Mouse (Mus musculus): Measurements from ENCODE around the gene 4930404N11Rik. TPM values are rescaled to one million over a fixed set of nuclear protein-coding genes. Genes with fewer than 3 reads are reported as not detected.
A peak's percentile ranks its signal among the peaks of the same experiment; 100 is the strongest.

4930404N11Rik gene
- total and polyA plus RNA-seq, 3 experiments: 1.2 to 12.4 (median 3.6) TPM

DNA sequence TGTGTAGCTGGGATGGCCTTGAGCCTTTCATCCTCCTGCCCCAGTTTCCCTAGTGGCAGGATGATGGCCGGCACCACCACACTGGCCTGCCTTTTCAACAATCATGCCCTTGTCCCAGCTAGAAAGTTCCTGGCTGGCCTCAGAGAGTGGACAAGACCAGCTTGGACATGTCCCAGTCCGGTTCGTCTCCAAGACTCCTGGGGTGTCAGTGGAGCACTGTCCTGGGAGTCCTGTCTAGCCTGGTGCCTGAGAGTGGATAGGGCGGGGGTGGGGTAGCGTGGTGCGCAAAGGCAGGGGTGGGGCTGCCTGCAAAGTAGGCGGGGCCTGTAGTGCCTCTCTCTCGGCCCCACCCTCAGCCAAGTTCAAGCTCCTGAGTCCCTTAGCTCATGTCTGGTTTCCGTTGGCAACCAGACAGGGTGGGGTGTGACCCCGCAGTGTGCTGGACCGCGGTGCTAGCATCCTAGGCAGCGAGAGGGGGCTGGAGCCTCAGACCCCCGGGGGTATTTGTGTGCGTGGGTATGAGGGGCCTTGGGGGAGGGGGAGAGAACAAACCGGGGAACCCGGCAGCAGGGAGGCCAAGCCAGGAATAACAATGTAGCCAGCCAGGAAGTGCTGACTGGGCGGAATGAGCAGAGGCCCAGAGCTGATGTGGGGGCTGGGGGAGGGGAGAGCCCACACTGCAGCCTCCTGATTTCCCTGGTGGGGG lies 36.1 kb upstream of the 4930404N11Rik start:
- peak; percentile 75 for DNase-seq

GRCm38 (mm10) chr10:81401205-81401520 lies 35.5 kb upstream of the 4930404N11Rik start:
- no peak for DNase-seq

GRCm38 (mm10) chr10:81400371-81401204 lies 35.0 kb upstream of the 4930404N11Rik start:
- DNase-seq: no peak

DNA sequence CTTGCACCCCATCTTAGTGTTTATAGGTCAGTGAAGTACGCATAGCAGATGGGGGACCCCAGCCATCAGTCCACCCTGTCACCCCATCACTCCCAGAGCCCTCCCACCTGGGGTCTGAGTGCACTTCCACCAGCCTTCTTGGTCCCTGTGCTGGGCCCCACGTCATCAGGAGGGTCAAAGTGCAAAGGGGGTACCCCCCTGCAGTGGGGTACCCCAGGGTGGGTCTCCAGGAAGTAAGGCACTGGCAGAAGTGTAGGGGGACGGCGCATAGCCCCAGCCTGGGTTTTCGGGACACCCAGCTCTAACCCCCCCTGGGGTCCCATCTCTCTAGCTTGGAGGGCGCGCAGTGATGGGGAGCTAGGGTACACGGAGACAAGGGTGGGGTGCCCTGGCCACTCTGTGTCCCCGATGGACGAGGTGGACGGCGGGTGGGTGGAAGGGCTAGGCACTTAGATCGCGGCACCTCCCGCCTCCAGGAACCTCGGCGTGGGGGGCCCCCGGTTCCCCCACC lies 34.2 kb upstream of the 4930404N11Rik start:
- no peak for DNase-seq

DNA sequence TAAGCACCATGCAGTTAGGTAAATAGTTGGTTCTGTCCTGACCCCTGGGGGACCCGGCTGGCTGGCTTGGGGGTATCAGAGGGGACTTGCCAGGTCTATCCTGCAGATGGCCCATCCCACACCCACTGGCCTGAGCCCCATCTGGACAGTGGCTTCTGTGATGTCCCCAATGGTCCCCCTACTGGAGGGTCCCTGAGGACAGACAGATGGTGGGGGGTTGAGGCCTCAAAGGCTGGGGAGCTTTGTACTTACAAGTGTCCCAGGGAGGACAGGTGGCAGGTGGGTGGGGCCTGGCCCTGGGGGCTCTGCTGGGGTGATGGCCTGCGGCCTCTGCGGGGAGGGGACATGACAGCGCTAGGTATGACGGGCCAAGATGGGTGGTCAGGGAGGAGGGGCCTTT lies 33.7 kb upstream of the 4930404N11Rik start:
- DNase-seq: no peak

DNA sequence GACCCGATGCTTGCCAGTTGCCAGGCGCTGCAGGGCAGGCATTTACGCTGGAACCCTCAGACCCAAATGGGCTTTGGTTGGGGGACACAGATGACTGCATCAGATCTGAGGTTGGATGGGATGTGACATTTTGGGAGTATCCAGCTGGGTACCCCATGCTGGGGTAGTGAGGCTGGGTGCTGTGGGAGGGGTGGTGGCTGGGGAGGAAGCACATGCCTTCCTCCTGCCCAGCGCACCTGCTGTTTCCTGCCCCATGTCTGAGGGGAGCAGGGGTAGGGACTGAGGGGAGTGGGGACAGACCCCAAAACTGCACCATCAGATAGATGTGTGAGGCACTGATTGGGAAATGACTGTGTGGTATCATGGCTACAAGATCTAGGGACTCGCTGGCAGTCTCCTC lies 31.1 kb upstream of the 4930404N11Rik start:
- no peak for DNase-seq

DNA sequence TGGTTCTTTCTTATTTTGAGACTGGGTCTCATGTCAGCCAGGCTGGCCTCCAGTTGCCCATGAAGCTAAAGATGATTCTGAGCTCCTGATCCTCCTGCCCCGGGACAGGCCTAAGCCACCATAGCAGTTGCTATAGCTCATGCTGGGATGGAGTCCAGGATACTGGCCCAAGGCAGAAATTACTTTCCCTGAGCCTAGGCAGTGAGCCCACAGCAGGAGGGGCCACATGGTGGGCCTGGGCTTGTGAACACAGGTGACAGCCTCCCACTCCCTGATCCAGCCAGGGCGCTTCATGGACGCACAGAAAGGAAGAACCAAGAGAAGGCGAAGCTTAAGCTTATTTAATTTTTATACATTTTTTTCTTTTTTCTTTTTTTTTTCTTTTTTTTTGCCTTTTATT lies 30.2 kb upstream of the 4930404N11Rik start:
- no peak for DNase-seq

DNA sequence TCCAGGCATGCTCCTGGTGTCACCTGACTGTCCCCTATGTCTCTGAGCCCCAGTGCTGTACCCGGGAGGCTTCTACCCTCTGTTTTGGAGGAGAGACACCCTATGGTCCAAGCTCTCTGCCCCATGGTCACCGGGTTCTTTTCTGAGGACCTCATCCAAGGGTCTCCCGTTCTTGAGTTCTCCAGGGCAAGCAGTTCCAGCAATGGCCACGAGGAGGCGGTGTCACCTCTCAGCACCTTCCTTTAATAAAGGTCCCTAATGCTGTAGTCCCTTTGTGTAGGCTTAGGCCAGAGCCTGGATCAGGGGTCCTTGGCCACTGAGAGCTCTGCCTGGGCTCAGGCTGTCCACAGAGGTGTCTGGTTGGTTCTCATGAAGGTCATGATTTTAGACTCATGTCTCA lies 29.5 kb upstream of the 4930404N11Rik start:
- peak; percentile 56 for DNase-seq

GRCm38 (mm10) chr10:81393456-81394063 lies 27.9 kb upstream of the 4930404N11Rik start:
- peak; percentile 44 for DNase-seq

DNA sequence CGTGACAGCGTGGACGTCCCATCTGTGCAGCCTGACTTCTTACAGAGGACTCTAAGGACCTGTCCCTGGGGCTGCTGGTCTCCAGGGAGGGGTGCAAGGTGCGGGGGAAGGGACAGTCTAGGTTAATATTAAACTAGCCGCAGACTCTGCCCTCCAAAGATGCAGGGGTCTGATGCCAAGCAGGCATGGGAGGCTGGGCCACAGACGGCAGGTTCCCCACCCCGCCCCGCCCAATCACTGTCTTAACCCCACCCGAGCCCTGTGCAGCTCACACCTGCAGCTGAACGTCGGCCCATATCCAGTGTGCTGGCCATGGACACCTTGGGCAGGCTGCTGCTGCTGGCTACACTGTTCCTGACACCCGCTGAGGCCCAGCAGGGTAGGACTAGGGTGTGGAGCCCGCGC lies 27.2 kb upstream of the 4930404N11Rik start, which contains the start of gene Smim24:
TSS of gene Smim24 (plus strand) at position 271 of the 405 bp plus-strand sequence.
- DNase-seq: no peak

DNA sequence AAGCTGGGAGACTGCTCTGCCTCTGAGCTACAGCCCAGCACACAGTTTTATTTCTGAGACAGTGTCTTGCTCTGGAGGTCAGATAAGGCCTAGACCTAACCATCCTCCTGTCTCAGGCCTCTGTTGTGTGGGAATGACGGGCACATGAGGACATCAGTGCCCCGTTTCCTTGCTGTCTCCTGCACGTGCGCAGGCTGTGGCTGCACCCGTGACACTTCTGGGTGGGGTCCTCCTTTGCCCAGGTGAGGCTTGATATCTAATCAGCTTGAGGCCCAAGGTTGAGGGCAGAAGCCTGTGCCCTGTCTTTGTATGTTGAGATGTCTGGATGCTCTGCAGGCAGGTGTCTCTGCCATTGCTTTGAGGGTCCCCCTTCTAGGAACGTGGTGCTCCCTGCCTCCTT lies 26.7 kb upstream of the 4930404N11Rik start:
- DNase-seq: no peak

GRCm38 (mm10) chr10:81390678-81390965 lies 25.0 kb upstream of the 4930404N11Rik start:
- no peak for DNase-seq

DNA sequence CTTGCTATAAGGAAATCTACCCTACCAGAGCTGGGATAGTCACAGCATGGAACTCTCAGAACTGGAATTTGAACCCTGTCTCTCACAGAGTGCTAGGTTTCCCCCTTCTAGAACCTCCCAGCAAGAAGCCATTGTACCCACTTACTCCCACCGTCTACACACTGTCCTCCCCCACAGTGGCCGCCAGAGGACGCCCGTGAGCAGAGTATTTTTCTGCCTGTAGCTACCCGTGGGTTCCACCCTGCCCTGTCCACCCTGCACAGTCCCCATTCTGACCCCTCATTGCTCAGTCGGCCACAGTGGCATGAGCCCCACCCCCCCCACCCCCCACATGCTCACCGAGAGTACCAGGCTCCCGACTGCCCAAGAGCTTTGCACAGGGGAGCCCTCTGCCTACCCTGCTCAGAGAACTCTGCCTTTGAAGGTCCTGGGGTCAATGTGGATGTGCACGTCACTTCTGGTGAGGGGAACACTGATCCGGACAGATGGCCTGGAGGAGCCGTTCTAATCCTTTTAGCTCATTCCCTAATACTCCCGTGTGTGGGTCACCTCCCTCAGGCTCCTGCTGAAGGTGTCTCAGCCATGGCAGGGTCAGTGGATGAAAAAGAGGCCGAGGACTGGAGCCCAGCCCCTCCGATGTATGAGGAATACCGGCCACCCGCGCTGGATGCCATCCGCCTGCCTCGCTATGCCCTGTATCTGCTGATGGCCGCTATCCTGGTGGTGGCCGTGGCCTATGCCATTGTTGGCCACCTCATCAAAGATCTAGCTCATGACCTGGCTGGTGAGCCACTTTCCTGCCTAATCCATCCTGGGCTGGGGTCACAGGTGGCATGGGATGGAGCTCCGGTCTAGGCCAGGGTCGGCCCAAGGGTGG lies 24.4 kb upstream of the 4930404N11Rik start:
- DNase-seq: peak; percentile 78

- peak; percentile 73 for DNase-seq
These were observed 23.8 kb upstream of the 4930404N11Rik start for GRCm38 (mm10) chr10:81389373-81389772.

GRCm38 (mm10) chr10:81388505-81389055 lies 23.0 kb upstream of the 4930404N11Rik start, which contains the start of gene Gm48552:
Gene Gm48552, plus strand, starts transcription at chr10:81389005.
- DNase-seq: no peak

- DNase-seq: no peak
These were observed 22.1 kb upstream of the 4930404N11Rik start for GRCm38 (mm10) chr10:81387716-81388115.

GRCm38 (mm10) chr10:81385603-81386306 lies 20.1 kb upstream of the 4930404N11Rik start:
- no peak for DNase-seq

GRCm38 (mm10) chr10:81384605-81384982 lies 19.0 kb upstream of the 4930404N11Rik start:
- DNase-seq: no peak

- DNase-seq: peak; percentile 97
These were observed 18.4 kb upstream of the 4930404N11Rik start, which contains the start of the genes Dohh and Gm48551 for GRCm38 (mm10) chr10:81383802-81384604. Gene Dohh, plus strand, starts transcription at chr10:81384428. Gene Gm48551, plus strand, starts transcription at chr10:81384466.

- DNase-seq: no peak
These were observed 16.4 kb upstream of the 4930404N11Rik start for GRCm38 (mm10) chr10:81382039-81382438.
